Mouse (Mus musculus) brain, embryonic 18.5 days (tissue): ENCODE data around the gene Armc6.
A peak's percentile ranks its signal among the peaks of the same experiment; 100 is the strongest.

Experiments used
- DNase-seq: peaks from one replicate; pipeline ENCODE4 v3.0.0-alpha.2; 2012; ENCODE audit warnings: low read depth, low spot score

Gene Armc6

DNA sequence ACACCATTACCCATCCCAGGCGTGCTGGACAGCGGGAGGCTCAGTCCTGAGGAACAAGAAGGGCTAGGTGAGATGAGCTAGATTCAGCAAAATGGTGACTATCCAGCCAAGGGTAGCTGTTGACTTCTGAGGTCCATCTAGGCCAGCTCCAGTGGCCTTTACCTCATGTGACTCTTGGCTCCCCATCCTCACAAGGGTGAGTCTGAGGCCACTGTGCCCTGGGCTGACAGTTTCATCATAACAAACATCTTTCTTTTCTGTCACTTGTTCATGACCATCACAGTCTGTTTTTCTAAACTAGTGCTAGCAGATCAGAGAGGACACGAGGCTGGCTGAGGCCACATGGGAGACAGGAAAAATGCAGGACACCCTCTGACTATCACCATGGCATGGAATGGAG lies 40.1 kb downstream of the Armc6 start:
- DNase-seq = no peak

DNA sequence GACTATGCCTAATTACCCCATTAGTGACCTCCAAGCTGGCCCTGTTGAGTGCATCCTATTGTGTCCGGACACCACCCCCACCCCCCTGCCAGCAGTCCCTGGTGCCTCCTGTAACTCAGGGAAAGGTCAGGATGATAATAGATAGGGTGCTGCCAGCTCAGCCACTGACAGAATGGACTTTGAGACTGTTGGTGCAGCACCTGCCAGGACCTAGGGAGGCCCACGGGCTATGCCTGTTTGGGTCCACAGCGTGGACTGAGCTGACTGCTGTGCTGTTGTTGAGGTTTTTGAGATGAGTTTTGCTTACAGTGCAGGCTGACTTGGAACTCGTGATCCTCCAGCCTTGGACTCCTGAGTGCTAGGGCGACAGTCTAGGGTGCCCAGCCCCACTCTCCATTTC lies 41.0 kb downstream of the Armc6 start:
- no peak for DNase-seq

DNA sequence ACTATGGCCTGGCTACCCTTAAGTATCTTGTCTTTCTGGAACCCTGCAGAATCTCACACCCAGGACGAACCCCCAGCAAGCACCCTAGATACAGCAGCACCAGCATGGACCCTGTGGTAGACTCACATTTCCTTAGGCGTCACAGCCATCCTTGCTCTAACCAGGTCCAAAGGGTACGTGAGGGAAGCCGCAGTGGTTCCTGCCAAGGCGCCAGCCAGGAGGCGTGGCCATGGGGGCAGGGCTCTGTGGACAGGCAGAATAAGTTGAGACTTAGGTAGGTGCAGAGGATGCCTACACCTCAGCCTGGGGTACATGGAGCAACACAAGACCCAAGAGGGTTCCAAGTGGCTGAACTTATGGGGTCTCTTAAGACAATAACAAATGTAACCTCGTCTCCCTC lies 45.6 kb downstream of the Armc6 start:
- no peak for DNase-seq

DNA sequence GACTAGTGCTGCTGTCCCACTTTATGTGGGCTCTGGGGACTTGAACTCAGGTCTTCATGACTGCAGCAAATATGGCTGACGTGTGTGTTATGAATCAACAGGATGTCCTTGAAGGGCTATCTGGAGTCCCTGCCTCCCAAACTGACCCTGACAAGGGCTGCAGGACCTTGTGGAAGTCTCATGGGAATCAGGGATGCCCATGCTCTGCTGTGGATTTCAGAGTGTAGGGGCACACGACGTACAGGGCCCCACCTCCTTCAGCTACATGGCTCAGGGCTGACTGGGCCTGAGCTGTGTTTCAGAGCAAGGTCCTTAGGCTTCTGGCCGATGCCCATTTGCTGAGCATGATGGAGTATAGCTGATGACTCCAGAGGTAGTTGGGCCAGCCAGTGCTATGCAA lies 51.1 kb downstream of the Armc6 start:
- no peak for DNase-seq

DNA sequence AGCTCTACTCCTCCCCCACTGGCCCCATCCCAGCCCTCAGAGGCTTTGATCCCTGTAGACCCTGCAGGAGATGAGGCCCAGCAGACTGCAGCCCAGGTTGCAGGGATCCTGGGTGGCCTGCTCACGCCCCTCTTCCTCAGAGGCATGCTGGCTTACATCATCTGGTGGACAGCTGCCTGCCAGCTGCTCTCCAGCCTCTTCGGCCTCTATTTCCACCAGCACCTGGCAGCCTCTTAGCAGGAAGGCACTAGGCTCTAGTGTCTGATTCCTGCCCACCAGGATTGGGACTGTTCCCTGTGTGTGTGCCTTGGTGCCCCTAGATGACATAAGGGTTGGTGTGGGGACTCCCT lies 52.4 kb downstream of the Armc6 start:
- no peak for DNase-seq

DNA sequence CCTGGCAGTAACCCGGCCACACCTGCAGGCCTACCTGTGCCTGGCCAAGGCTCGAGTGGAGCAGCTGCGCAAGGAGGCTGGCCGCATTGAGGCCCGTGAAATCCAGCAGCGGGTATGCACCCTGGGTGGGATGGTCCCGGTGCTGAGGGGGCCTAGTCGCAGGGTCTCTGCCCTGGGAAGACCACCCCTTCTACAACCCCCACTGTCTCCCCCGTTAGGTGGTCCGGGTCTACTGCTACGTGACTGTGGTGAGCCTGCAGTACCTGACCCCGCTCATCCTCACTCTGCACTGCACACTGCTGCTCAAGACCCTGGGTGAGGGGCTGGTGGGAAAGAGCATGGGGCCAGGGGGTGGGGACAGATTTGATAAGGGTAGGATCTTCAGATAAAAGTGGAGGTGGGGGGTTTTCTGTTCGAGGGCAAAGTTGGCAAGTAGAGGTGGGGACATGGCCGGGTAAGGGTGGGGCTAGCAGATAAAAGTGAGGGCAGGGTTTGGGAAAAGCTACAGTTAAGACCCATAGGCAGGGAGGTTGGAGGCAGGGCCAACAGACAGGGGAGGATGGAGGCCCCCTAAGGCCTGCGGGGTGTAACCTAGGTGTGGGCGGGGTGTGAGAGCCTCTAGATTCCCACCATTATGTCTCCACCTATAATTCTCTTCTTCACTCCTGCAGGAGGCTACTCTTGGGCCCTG lies 52.9 kb downstream of the Armc6 start:
- no peak for DNase-seq

DNA sequence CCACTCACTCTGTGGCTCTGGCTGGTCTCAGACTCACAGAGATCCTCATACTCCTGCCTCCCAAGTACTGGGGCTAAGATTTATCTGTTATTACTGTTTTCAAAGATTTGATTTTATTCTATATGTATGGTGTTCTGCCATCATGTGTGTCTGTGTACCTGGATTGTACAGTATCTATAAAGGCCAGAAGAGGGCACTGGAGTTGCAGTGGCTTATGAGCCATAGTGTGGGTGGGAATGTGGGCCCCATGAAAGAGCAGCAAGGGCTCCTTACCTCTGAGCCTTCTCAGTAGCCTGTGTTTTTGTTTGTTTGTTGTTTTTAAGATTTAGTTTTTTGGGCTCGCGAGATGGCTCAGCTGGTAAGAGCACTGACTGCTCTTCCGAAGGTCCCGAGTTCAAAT lies 55.2 kb downstream of the Armc6 start:
- no peak for DNase-seq

DNA sequence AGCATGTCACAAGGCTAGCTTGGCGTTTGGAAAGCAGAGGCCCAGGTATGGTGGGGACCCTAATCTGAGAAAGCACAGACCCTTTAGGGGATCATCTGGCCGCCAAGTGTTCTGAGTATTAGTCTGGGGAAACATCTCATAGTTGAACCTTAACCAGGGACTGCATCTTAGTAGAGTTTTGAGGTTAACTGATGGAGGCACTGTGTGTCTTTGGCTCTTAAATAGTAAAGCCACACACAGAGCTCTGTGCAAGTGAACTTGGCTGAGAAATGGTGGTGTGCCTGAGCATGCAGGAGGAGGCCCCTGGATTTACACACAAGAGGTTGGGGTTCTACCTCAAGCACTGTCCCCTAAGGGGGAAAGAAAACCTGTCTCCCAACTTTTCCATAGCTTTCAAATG lies 56.0 kb downstream of the Armc6 start:
- no peak for DNase-seq

DNA sequence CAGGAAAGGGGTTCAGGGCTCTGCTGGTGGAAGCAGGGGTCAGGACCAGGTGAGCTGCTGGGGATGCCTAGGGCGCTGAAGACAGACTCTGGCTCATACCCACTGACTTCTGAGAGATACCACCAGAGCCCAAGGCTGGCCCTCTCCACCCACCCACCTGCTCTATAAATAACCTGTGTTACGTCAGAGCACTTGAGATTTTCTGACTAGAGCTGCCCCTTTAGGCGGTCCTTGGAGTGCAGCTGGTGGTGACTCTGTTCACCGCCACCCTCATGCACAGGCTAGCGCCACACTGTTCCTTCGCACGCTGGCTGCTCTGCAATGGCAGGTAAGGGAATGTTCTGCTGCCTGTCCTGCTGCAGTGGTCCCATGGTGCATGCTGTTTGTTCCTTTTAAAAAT lies 60.2 kb downstream of the Armc6 start:
- DNase-seq = no peak

DNA sequence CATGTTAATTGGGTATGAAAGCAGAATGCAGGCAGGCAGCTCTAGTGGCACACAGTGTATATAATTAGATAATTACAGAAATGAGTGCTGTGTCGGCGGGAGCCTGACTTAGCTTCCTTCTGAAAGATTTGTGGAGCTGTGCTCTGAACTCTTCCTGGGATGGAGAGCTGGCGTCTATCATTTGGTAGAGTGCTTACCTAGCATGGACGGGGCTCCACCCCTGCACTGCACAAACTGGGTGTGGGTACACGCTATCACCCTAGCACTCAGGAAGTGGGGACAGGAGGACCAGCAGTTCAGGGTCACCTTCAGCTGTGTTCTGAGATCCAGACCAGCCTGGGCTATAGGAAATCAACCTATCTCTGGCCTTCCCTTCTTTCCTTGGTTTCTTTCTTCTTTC lies 60.9 kb downstream of the Armc6 start:
- no peak for DNase-seq

DNA sequence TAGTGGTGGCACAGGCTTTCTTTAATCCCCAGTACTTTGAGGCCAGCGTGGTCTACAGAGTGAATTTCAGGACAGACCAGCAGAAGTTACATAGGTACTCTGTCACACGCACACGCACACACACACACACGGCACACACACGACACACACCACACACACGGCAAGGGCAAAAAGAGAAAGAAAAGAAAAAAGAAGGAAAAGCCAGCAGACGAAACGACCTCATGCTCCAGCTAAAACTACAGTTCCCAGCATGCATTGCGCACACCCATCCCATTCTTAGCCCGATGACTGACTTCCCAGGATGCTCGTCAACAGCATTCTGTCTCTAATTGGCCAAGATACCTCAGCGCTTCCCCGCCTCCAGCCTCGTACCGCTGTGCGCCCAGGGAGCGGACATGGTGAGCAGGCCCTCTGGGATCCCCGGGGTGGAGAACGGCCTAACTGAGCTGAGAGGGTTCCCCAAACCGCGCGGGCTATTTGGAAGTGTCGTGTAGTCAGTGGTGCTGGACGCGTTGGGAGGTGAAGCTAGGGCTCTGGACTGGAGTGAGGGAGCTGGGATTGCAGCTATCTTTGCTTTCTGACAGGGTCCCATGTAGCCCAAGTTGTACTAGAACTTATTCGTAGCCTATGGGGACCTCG lies 62.1 kb downstream of the Armc6 start, which contains the start of gene Tmem161a:
Gene Tmem161a, plus strand, starts transcription at position 314 of the 639 bp plus-strand sequence.
- peak; percentile 89 for DNase-seq

DNA sequence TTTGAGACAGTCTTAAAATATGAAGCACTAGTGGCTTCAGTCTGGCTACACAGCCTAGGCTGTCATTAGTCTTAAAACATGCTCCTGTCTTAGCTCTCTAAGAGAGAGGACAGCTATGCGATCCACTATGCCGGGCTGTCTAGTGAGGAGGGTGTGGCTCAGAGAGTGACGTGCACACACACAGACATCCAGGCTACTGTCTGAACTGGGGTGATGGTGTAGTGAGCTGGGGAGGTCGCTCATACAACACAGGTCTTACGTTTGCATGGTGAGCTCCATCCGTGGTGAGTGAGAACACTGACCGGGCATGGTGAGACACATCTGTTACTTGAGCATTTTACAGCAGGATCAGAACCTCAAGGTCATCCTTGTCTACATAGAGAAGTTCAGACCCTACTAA lies 63.0 kb downstream of the Armc6 start:
- DNase-seq = no peak

DNA sequence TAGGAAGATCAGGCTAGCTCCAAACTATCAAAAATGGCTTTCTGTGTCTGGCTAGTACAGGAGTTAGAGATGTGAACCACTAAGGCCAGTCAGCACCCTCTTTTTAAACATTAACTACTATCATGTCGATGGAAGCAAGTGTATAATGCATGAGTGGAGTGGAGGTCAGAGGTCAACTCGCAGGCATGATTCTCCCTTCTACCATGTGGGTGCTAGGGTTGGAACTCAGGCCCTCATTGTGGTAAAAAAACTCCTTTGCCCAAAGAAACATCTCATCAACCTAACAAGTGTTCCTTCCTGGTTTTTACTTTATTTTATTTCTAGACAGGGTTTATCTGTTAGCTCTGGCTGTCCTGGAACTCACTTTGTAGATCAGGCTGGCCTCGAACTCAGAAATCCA lies 63.5 kb downstream of the Armc6 start:
- no peak for DNase-seq
